Mouse (Mus musculus) ES-E14 (cell line): ENCODE results near the gene Sh3gl1. TPM values are rescaled to one million over a fixed set of nuclear protein-coding genes. Genes with fewer than 3 reads are reported as not detected.

Source experiments
- DNase-seq: peaks from one replicate; pipeline ENCODE4 v3.0.0-alpha.2; 2013; ENCODE audit warnings: low read depth, low spot score
- H3K27ac ChIP-seq: 2 replicates; pipeline ENCODE4 v1.5.1; 2012; ENCODE audit warnings: low read depth, mild to moderate bottlenecking, low read length, moderate library complexity, mixed read lengths; ENCODE audit not compliant: poor library complexity, insufficient read depth, severe bottlenecking
- H3K36me3 ChIP-seq: 2 replicates; pipeline ENCODE4 v1.6.1; 2012; ENCODE audit warnings: mild to moderate bottlenecking, low read length, moderate library complexity, mixed read lengths; ENCODE audit not compliant: control insufficient read depth, poor library complexity, insufficient read depth, severe bottlenecking
- H3K4me1 ChIP-seq, 2 experiments: fragments of 150-350 bp in 1 of 2; sonication (generic) in 1 of 2; 2 replicates each; pipeline ENCODE4 v1.6.1; 2012; ENCODE audit warnings: low read length in 2 of 2, mild to moderate bottlenecking in 1 of 2, mixed read lengths in 1 of 2; ENCODE audit not compliant: control insufficient read depth in 2 of 2, insufficient read depth in 2 of 2, poor library complexity in 1 of 2
- H3K4me3 ChIP-seq, 2 experiments: fragments of 150-350 bp in 1 of 2; sonication (generic) in 1 of 2; 2 replicates each; pipeline ENCODE4 v1.5.1; 2012; ENCODE audit warnings: low read length in 2 of 2, low read depth in 1 of 2, mild to moderate bottlenecking in 1 of 2, mixed read lengths in 1 of 2; ENCODE audit not compliant: insufficient read depth in 1 of 2, poor library complexity in 1 of 2, severe bottlenecking in 1 of 2
- H3K9ac ChIP-seq: 2 replicates; pipeline ENCODE4 v1.6.1; 2012; ENCODE audit warnings: low read depth, mild to moderate bottlenecking, low read length, mixed read lengths; ENCODE audit not compliant: poor library complexity, insufficient read depth, severe bottlenecking
- H3K9me3 ChIP-seq: fragments of 150-350 bp; sonication (generic); 2 replicates; pipeline ENCODE4 v1.6.1; 2012; ENCODE audit warnings: low read depth, mild to moderate bottlenecking, low read length; ENCODE audit not compliant: control insufficient read depth, insufficient read depth
- CHD2 ChIP-seq: IDR thresholded peaks from 2 replicates; pipeline ENCODE4 v1.6.1; 2014; ENCODE audit warnings: mild to moderate bottlenecking, low read depth, low read length, inconsistent platforms
- HCFC1 ChIP-seq: IDR thresholded peaks from 2 replicates; pipeline ENCODE4 v1.6.1; 2012; ENCODE audit warnings: low read length, inconsistent platforms, borderline replicate concordance; ENCODE audit not compliant: insufficient read depth
- MAFK ChIP-seq: IDR thresholded peaks from 2 replicates; pipeline ENCODE4 v1.6.1; 2014; ENCODE audit warnings: mild to moderate bottlenecking, low read depth, low read length, inconsistent platforms; ENCODE audit not compliant: insufficient read depth
- ZC3H11A ChIP-seq: IDR thresholded peaks from 2 replicates; pipeline ENCODE4 v1.6.1; 2012; ENCODE audit warnings: low read depth, mild to moderate bottlenecking, inconsistent platforms, low read length, borderline replicate concordance
- ZNF384 ChIP-seq: IDR thresholded peaks from 2 replicates; pipeline ENCODE4 v1.6.1; 2012; ENCODE audit warnings: low read depth, low read length, inconsistent platforms
- in situ Hi-C, 2 experiments: fragments of 600-800 bp; cut with MboI; formaldehyde crosslinking; loops; one replicate each; pipeline ENCODE4 v1.15.1; 2025; ENCODE audit warnings: low sequenced_read_pairs in 2 of 2, inconsistent platforms in 1 of 2; ENCODE audit not compliant: unreplicated experiment in 2 of 2
- total RNA-seq: library from RNA; depleted of rRNA; stranded (reverse); fragments of 300-350 nt; gene quantifications from 2 replicates; pipeline ENCODE4 v1.2.3, GENCODE M21; 2012

Sh3gl1 gene
- total RNA-seq, 1 experiment = 73.8 TPM

- Histone ChIP-seq H3K4me3 (no peak overlapping the region), H3K4me1 (peaks cover 0 to 2% of the 10 kb centered on the region in 2 experiments; a peak in 1 of 4 replicates), H3K27ac (no peak overlapping the region), H3K9me3 (no peaks in the 10 kb centered on the region), H3K36me3 (peaks cover 65% of the 10 kb centered on the region), H3K9ac (no peak overlapping the region)
- in situ Hi-C loops = no loop called here
- TF ChIP-seq HCFC1 = no peak
- no peak for TF ChIP-seq ZC3H11A
- TF ChIP-seq MAFK = no peak
- TF ChIP-seq CHD2 = no peak
- TF ChIP-seq ZNF384 = no peak
- no peak for DNase-seq
These were observed 21.1 kb upstream of the Sh3gl1 start for GRCm38 (mm10) chr17:56057381-56058120.

DNA sequence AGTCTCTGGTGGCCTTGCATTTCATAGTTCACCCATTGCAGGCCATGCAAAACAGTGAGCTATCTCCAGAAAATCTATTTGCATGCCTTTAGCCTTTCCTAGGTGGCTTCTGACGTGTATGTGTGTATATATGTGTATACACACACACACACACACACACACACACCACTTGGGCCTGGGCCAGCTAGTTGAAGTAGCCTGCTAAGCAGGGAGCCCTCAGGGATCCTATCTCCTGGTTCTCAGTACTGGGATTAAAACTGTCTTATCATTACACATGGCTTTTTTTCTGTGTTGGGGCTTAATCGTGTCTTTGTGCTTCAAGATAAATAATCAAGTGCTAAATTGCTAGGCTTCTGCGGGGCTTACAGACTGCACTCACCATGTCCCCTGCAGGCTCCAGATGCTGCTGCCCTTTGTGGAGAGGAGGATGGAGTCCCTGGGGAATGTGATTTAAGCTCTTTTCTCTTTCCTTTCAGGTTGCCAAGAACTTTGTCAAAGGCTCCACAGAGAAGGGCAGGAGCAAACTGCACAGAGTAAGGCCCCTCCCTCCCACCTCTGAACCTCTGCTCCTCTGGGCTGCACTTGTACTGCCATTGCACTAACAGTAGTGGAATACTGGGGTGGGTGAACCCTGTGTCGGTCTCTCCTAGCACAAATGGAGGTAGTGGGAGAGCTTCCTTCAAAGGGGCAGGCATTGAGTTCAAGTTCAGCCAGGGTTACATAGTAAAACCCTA is 19.7 kb upstream of the Sh3gl1 start:
- Histone ChIP-seq H3K4me3 (no peak overlapping the region), H3K9me3 (no peaks in the 10 kb centered on the region), H3K4me1 (peaks cover 0 to 2% of the 10 kb centered on the region in 2 experiments; a peak in 1 of 4 replicates), H3K27ac (no peak overlapping the region), H3K36me3 (peaks cover 54% of the 10 kb centered on the region), H3K9ac (no peak overlapping the region)
- DNase-seq = no peak
- in situ Hi-C loops = no loop called here
- TF ChIP-seq ZC3H11A (no peak), MAFK (no peak), CHD2 (no peak), HCFC1 (no peak), ZNF384 (no peak)

GRCm38 (mm10) chr17:56054938-56055337 is 18.5 kb upstream of the Sh3gl1 start:
- peaks cover 0 to 2% of the 10 kb centered on the region in 2 experiments; a peak in 1 of 4 replicates for H3K4me1 ChIP-seq
- TF ChIP-seq ZNF384 = no peak
- TF ChIP-seq MAFK = no peak
- TF ChIP-seq ZC3H11A = no peak
- no peak for TF ChIP-seq CHD2
- no peak for TF ChIP-seq HCFC1
- H3K27ac ChIP-seq = no peak overlapping the region
- no peak overlapping the region for H3K4me3 ChIP-seq
- no peaks in the 10 kb centered on the region for H3K9me3 ChIP-seq
- peaks cover 48% of the 10 kb centered on the region for H3K36me3 ChIP-seq
- DNase-seq = no peak
- H3K9ac ChIP-seq = no peak overlapping the region
- in situ Hi-C loops = no loop called here

DNA sequence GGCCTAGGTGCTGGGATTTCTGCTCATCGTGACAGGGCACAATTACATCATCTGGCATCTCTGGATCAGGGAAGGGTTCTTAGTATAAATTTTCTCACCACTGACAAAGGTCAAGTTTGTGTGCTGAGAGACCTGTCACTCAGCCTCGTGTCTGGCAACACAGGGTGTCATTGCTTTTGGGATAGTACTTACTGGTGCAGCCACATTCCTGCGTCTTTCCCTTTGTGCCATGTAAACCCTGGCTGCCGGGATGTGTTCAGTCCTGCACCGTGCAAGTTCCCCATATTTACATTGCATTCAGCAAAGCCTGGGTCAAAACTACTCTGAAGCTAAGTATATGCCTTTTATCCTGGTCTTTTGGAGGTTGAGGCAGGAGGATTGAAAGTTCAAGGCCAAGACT is 14.9 kb upstream of the Sh3gl1 start:
- TF ChIP-seq HCFC1 (no peak), ZC3H11A (no peak), ZNF384 (no peak), CHD2 (no peak), MAFK (no peak)
- H3K4me1 ChIP-seq = peaks cover 0 to 2% of the 10 kb centered on the region in 2 experiments; a peak in 1 of 4 replicates
- H3K4me3 ChIP-seq = no peak overlapping the region
- no peak for DNase-seq
- H3K36me3 ChIP-seq = peaks cover 39% of the 10 kb centered on the region
- no peak overlapping the region for H3K9ac ChIP-seq
- no peaks in the 10 kb centered on the region for H3K9me3 ChIP-seq
- no peak overlapping the region for H3K27ac ChIP-seq
- in situ Hi-C loops = no loop called here
